Mouse (Mus musculus): ENCODE data around the gene Gdf11. TPM values are rescaled to one million over a fixed set of nuclear protein-coding genes. Genes with fewer than 3 reads are reported as not detected.
A peak's percentile ranks its signal among the peaks of the same experiment; 100 is the strongest.

Gene Gdf11
- 1 to 10 TPM; 1.8 to 2.3 TPM for total RNA-seq (2021)
- polyA plus RNA-seq (2012; rRNA removed), result 0.55 and 0.99 TPM in 2 replicates
- long read RNA-seq, result 0 reads

DNA sequence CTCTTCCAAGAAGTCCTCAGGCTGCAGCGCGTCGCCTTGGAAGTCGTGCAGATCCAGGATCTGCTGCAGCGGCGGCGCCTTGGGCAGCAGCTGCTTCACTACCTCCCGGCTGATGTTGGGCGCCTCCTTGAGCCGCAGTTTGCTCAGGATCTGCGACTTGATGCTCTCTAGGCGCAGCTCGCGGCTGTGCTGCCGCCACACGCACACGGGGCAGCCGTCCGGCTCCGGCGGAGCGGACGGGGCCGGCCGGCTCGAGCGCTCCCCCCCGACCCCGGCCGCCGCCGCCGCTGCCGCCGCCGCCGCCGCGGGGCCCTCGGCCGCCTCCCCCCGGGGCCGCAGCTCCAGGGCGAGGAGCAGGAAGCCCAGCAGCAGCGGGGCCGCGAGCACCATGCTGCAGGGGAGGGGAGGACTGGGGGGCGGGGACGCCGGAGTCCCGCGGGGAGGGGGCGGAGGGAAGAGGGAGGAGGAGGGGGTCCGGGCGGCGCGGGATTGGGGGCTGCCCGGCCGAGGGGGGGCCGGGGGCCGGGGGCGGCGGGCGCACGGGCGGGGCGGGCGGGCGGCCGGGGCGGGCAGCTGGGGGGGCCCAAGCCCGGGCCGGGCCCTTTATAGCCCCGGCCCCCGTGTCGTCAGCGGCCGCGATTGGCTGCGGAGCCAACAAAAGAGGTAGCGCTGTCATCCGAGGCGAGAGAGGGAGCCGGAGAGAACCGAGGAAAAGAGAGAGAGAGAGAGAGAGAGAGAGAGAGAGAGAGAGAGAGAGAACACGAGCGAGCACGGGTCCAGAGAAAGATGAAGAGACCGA, at the start of gene Gdf11:
Gene Gdf11 (minus strand): TSS at position 423 of the 799 bp plus-strand sequence.
- peak; percentile 56 for DNase-seq

- DNase-seq, result no peak
Observed at GRCm38 (mm10) chr10:128940475-128941061, 49.0 kb upstream of the Gdf11 start.

DNA sequence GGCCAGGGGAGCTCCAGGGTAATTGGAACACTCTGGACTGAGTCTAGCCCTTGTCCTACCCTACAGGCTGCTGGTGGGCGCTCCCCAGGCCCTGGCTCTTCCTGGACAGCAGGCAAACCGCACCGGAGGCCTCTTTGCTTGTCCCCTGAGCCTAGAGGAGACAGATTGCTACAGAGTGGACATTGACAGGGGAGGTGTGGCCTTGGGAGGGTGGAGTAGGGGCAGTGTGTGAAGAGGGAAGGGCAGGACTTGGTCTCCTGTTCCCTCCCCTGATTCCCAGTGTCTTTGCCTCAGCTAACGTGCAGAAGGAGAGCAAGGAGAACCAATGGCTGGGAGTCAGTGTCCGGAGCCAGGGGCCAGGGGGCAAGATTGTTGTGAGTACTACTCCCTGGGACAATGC, 47.5 kb upstream of the Gdf11 start:
- DNase-seq, result peak; percentile 27

DNA sequence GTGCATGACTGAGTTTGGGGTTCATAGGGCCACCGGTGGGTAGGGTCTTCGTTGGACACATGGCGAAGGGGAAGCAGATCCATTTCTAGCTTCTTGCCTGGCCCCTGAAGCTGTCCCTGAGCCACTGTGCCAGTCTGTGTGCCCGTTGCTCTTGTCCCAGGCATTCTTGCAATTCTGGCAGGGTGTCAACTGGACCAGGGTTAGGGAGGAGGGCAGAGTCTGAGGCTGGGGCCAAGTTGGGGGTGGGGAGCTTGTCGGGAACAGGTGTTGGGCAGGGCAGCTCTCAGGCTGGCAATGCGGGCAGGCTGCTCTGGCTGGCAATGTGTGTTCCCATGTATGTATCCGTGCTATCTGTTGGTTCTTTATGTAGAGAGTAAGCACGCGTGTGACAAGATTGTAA, 46.9 kb upstream of the Gdf11 start:
- DNase-seq, result peak; percentile 76

GRCm38 (mm10) chr10:128937756-128938390, 46.4 kb upstream of the Gdf11 start:
- DNase-seq, result no peak

GRCm38 (mm10) chr10:128935826-128936440, 44.4 kb upstream of the Gdf11 start:
- DNase-seq, result no peak

- no peak for DNase-seq
Observed at GRCm38 (mm10) chr10:128934997-128935787, 43.7 kb upstream of the Gdf11 start.

- no peak for DNase-seq
Observed at GRCm38 (mm10) chr10:128933976-128934721, 42.6 kb upstream of the Gdf11 start.

DNA sequence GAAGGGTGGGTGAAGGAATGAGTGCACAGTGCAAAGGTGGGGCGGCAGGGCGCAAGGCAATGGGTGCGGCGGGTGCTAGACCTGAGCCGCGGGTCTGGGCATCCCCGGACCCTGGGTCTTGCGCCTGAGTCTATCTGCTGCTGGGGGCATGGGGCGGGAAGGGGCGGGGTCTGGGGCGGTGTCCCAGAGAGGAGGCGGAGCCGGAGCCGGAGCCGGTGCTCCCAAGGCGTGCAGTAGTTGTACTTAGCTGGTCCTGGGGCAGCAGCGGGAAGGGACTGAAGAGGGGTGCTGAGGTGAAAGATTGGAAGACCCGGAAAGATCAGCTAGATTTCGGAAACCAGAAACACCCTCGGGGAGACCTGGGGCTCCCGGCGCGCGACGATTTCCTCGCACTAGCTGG, 42.1 kb upstream of the Gdf11 start, which contains the start of gene Itga7:
Gene Itga7 (plus strand): TSS at position 245 of the 400 bp plus-strand sequence.
- DNase-seq, result peak; percentile 59

DNA sequence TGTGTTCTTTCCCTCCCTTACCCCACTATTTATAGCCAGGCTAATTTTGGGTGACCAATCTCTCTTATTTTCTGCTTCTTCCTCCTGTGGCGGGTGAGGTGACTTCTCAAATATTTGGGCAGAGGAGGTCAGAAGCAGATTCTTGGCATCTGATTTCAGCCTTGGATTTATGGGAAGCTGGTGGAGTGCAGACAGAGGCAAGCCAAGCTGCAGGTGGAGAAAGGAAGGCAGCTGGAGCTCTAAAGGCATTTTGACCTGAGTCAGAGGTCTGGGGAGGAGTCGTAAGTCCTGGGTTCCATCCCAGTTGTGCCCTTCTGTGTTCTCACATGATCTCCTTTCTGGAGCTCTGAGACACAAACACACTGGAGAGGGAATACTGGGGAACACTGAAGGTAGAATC, 39.9 kb upstream of the Gdf11 start:
- DNase-seq, result no peak

- no peak for DNase-seq
Observed at GRCm38 (mm10) chr10:128929638-128930378, 38.3 kb upstream of the Gdf11 start.

GRCm38 (mm10) chr10:128928356-128928755, 36.8 kb upstream of the Gdf11 start:
- no peak for DNase-seq

DNA sequence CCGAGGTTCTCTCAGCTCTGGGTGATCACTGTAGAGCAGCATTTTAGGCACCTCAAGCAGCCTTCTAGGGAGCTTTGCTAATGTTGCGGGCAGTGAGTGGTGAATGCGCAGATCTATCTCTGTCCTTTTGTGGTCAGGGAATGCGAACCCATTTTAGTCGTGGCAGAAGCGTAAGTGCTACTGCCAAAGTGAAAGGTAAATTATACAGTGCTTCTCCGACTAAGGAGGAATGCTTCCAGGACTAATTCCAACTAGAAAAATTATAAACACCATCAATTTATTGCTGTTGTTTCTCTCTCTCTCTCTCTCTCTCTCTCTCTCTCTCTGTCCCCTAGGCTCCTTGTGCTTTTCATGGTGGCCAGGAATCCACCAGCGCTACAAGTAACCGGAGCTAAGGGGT, 32.4 kb upstream of the Gdf11 start, which contains the start of gene Bloc1s1:
Gene Bloc1s1 (minus strand): TSS at position 101 of the 400 bp plus-strand sequence.
- DNase-seq, result no peak

- peak; percentile 99 for DNase-seq
Observed at GRCm38 (mm10) chr10:128923013-128923691, 31.6 kb upstream of the Gdf11 start.

- no peak for DNase-seq
Observed at GRCm38 (mm10) chr10:128922822-128923012, 31.2 kb upstream of the Gdf11 start, which contains the start of gene Rdh5. TSS of gene Rdh5 (minus strand) at chr10:128922888.

DNA sequence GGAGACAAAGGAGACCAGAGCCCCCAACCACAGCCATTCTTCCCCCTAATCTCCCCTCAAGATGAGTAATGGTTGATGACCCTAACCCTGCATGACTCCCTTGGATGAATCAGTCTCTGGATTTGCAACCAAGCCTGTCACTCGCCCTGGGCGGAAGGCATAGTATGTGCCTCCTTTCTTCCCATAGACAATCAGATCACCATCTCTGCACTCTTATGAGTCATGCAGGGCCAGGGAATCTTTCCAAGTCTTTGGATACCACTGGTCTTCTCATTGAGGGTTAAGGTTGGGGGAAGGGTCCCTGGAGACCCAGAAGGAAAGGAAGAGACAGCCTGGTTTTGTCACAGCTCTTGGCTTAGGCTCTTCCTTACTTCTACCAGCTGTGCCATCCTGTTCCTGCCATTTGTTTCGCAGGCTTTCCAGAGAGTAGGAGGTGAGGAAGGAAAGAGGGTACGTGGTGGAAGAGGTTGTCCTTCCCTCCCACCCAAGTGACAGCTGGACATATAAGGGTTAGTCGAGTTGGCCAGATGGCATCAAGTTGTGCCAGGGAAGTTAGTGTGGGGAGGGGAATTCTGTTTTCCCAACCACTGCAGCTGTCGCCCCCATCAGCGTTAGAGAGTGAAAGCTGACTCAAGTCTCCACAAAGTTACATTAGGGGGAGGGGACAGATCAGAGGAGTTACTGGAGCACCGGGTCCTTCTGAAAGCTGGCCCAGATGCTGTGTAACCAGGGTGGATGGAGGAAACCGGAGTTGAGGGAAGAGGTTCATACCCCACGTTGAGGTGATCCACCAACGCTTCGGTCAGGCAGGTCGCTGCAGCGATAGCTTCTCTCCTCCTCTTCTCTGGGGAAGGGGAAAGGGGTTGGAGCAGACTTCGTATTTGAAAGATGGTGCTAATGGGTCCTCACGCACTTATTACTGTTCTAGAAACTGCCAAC, 30.6 kb upstream of the Gdf11 start:
- DNase-seq, result peak; percentile 77

GRCm38 (mm10) chr10:128921251-128921650, 29.7 kb upstream of the Gdf11 start:
- no peak for DNase-seq

DNA sequence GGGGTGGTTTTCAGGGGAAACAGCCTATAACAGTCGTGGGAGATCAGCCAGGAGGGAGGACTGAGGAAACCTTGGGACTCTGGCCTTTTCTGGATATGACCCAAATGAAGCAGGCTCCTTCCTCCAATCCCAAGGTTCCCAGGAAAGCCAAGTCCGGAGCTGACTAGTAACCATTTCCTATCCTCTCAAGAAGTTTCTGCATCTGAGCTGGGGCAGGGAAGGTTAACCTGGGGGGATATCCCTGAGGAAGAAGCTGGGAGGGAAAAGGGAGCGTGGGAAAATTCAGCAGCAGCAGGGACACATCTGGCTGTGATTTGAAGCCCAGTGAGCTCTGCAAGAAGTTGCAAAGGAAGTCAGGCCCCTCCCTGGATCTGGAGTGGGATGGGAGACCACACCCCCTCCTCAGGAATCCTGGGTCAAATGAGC, 29.2 kb upstream of the Gdf11 start:
- peak; percentile 53 for DNase-seq

GRCm38 (mm10) chr10:128919966-128920365, 28.4 kb upstream of the Gdf11 start:
- DNase-seq, result no peak
